17 mouse cellular contexts compared by ENCODE assay signal in the genomic region with DNA sequence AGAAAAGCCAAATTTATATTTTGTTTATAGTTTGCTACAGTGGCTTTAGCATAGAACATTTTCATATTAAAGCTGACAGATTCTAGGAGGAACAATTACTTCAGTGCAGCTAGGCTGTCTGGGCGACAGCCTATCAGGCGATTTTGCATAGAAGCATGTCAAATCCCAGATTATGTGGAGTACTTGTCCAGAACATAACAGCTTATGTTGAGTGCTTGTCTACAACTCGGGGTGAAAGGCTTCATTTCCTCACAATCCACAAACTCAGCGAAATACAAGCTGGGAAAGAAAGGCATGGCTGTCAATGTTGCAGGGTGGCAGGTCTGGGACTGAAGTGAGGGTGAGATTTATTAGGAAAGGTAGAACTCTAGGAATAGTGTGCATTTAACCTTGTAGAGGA.
"Had no signal": no experiment of that assay in that cellular context is flagged by ENCODE, and none has a peak within 500 bp of the region (broad histone marks: within the 10 kb centered on the region; RNA-seq: fewer than 3 reads in every experiment).

No protein-coding gene starts in this region.

- H3K36me3 ChIP-seq: lung, embryonic 15.5 days; midbrain, embryonic 13.5 days; midbrain, embryonic 15.5 days; neural tube, embryonic 12.5 days; stomach, embryonic 15.5 days had no signal

- DNase-seq: lung, adult 2 months; lung, postnatal 14 days; lung, postnatal 36 days; right cerebral cortex, postnatal 14 days; thymus, adult 2 months; thymus, postnatal 25 days; thymus, postnatal 4 days had no signal

- H3K9ac ChIP-seq: lung, embryonic 15.5 days; midbrain, embryonic 13.5 days; midbrain, embryonic 15.5 days; neural tube, embryonic 12.5 days; stomach, embryonic 15.5 days had no signal

- H3K4me3 ChIP-seq: lung, embryonic 15.5 days; megakaryocyte, embryonic 14.5 days; midbrain, embryonic 13.5 days; midbrain, embryonic 15.5 days; neural tube, embryonic 12.5 days; stomach, embryonic 15.5 days had no signal

- H3K4me1 ChIP-seq: lung, embryonic 15.5 days; midbrain, embryonic 13.5 days; midbrain, embryonic 15.5 days; neural tube, embryonic 12.5 days; stomach, embryonic 15.5 days had no signal

- ATAC-seq: lung, postnatal 0 days; midbrain, embryonic 13.5 days; midbrain, embryonic 15.5 days had no signal

- H3K4me2 ChIP-seq: lung, embryonic 15.5 days; midbrain, embryonic 11.5 days; midbrain, embryonic 13.5 days; midbrain, embryonic 15.5 days; neural tube, embryonic 12.5 days; stomach, embryonic 15.5 days had no signal

- H3K27ac ChIP-seq: lung, embryonic 15.5 days; macrophage; midbrain, embryonic 13.5 days; midbrain, embryonic 15.5 days; neural tube, embryonic 12.5 days; stomach, embryonic 15.5 days; stomach, postnatal 0 days had no signal

- H3K27me3 ChIP-seq: lung, embryonic 15.5 days; megakaryocyte, embryonic 14.5 days; midbrain, embryonic 13.5 days; midbrain, embryonic 15.5 days; neural tube, embryonic 12.5 days; stomach, embryonic 15.5 days had no signal

- H3K9me3 ChIP-seq: lung, embryonic 15.5 days; megakaryocyte, embryonic 14.5 days; midbrain, embryonic 13.5 days; midbrain, embryonic 15.5 days; neural tube, embryonic 12.5 days; stomach, embryonic 15.5 days had no signal
